Mouse (Mus musculus): ENCODE measurements at regions not wholly inside any gene's neighbourhood (a gene's known extent, or its start where the extent isn't known, plus 50 kb on each side); places are given as distances from the start of the nearest gene placed in this dataset.

- no peak for DNase-seq (ENCODE audit: low spot score in 2 of 2)
Measured at GRCm38 (mm10) chr15:41154551-41155151, 1020.5 kb downstream of the 9330182O14Rik start.

GRCm38 (mm10) chr15:41155169-41155638 lies 1021.0 kb downstream of the 9330182O14Rik start:
- DNase-seq (ENCODE audit: low spot score in 2 of 2): no peak

GRCm38 (mm10) chr15:41157802-41158201 lies 1023.6 kb downstream of the 9330182O14Rik start:
- no peak for DNase-seq (ENCODE audit: low spot score in 2 of 2)

GRCm38 (mm10) chr15:41162268-41162667 lies 1028.1 kb downstream of the 9330182O14Rik start:
- no peak for DNase-seq (ENCODE audit: low spot score in 2 of 2)

GRCm38 (mm10) chr15:41162793-41163192 lies 1028.6 kb downstream of the 9330182O14Rik start:
- DNase-seq (ENCODE audit: low spot score in 2 of 2): no peak

- DNase-seq (ENCODE audit: low spot score in 2 of 2): no peak
Measured at GRCm38 (mm10) chr15:41163643-41164358, 1029.6 kb downstream of the 9330182O14Rik start.

GRCm38 (mm10) chr15:41165534-41165933 lies 1031.4 kb downstream of the 9330182O14Rik start:
- DNase-seq (ENCODE audit: low spot score in 2 of 2): no peak

GRCm38 (mm10) chr15:41190792-41191191 lies 1056.6 kb downstream of the 9330182O14Rik start:
- no peak for DNase-seq (ENCODE audit: low spot score in 2 of 2)

GRCm38 (mm10) chr15:41193240-41193639 lies 1059.1 kb downstream of the 9330182O14Rik start:
- peak in 1 of 2 experiments; percentile 14 for DNase-seq (ENCODE audit: low spot score in 2 of 2)

GRCm38 (mm10) chr15:41223801-41224200 lies 1089.6 kb downstream of the 9330182O14Rik start:
- DNase-seq (ENCODE audit: low spot score in 2 of 2): no peak

- DNase-seq (ENCODE audit: low spot score in 2 of 2): no peak
Measured at GRCm38 (mm10) chr15:41232406-41233060, 1098.4 kb downstream of the 9330182O14Rik start.

Measured in adrenal gland, postnatal 4 days (tissue).